Mouse (Mus musculus) stomach, postnatal 0 days (tissue): ENCODE measurements at regions not wholly inside any gene's neighbourhood (a gene's known extent, or its start where the extent isn't known, plus 50 kb on each side); places are given as distances from the start of the nearest gene placed in this dataset.

Source experiments
- CTCF ChIP-seq: IDR thresholded peaks from 2 replicates; pipeline ENCODE4 v1.5.1; 2016; ENCODE audit warnings: antibody characterized with exemption, low read depth, mild to moderate bottlenecking, moderate library complexity
- EP300 ChIP-seq: optimal IDR thresholded peaks from 2 replicates; pipeline ENCODE3; 2016; ENCODE audit warnings: antibody characterized with exemption

- TF ChIP-seq CTCF: no peak
- no peak for TF ChIP-seq EP300
These were observed 156.5 kb downstream of the Cct6b start for GRCm38 (mm10) chr11:82607661-82608060.
